Mouse (Mus musculus) G1E (cell line): ENCODE measurements around the gene Sdr9c7. TPM values are rescaled to one million over a fixed set of nuclear protein-coding genes. Genes with fewer than 3 reads are reported as not detected.
"Not testable (repeated sequence)": the region's sequence is repeated elsewhere in the genome, so short reads cannot be mapped to it uniquely, and the experiment has no call there.

Experiments used
- ATAC-seq: 2 replicates; pipeline ENCODE4 v1.8.0; 2016; ENCODE audit warnings: mild to moderate bottlenecking; ENCODE audit not compliant: insufficient number of reproducible peaks, poor library complexity, low FRiP score, severe bottlenecking; ENCODE audit errors: extremely low read depth
- DNase-seq: peaks from one replicate; pipeline ENCODE4 v3.0.0; 2012; ENCODE audit warnings: low spot score
- H3K27me3 ChIP-seq: 2 replicates; pipeline ENCODE4 v1.6.1; 2012; ENCODE audit warnings: mild to moderate bottlenecking, low read length, inconsistent platforms; ENCODE audit not compliant: insufficient read depth
- H3K36me3 ChIP-seq: replicated peaks from 2 replicates; pipeline ENCODE3; 2012; ENCODE audit warnings: mild to moderate bottlenecking, inconsistent platforms
- H3K4me1 ChIP-seq: 2 replicates; pipeline ENCODE4 v1.6.1; 2012; ENCODE audit warnings: low read depth, low read length, inconsistent platforms, mixed read lengths; ENCODE audit not compliant: insufficient read depth
- H3K4me3 ChIP-seq: 2 replicates; pipeline ENCODE4 v1.5.1; 2012; ENCODE audit warnings: low read depth, mild to moderate bottlenecking, inconsistent platforms, low read length, moderate library complexity, mixed read lengths
- H3K9me3 ChIP-seq: replicated peaks from 2 replicates; pipeline ENCODE4 v1.6.1; 2012; ENCODE audit warnings: inconsistent platforms
- CTCF ChIP-seq: IDR thresholded peaks from 2 replicates; pipeline ENCODE4 v1.5.1; 2012; ENCODE audit warnings: low read depth, low read length, inconsistent platforms, mixed read lengths
- GATA1 ChIP-seq: IDR thresholded peaks from 2 replicates; pipeline ENCODE4 v1.6.1; 2012; ENCODE audit warnings: borderline replicate concordance, low read length, inconsistent platforms, mixed read lengths
- GATA2 ChIP-seq: IDR thresholded peaks from 2 replicates; pipeline ENCODE4 v1.6.1; 2012; ENCODE audit warnings: low read depth, low read length, inconsistent platforms, borderline replicate concordance
- POLR2AphosphoS5 ChIP-seq: IDR thresholded peaks from 2 replicates; pipeline ENCODE4 v1.6.1; 2012; ENCODE audit warnings: low read depth, low read length, inconsistent platforms; ENCODE audit not compliant: insufficient replicate concordance
- TAL1 ChIP-seq: conservative IDR thresholded peaks from 2 replicates; pipeline ENCODE4 v1.6.1; 2012; ENCODE audit warnings: low read depth, low read length, inconsistent platforms, mixed read lengths
- polyA plus RNA-seq: library from polyadenylated mRNA; stranded (reverse); fragments of >175 nt; gene quantifications from 2 replicates; pipeline ENCODE4 v1.2.3, GENCODE M21; 2012
- total RNA-seq, 2 experiments: library from RNA; stranded (forward) in 1 of 2; stranded (reverse) in 1 of 2; fragments of 200-1000 nt in 1 of 2; fragments of >200 nt in 1 of 2; fragmentation: Nextera tagmentation in 1 of 2; gene quantifications; 2 replicates each; pipeline ENCODE4 v1.2.3; 2014 to 2017

The Sdr9c7 gene
- total and polyA plus RNA-seq, 3 experiments: 0.05 TPM; not detected in 2

DNA sequence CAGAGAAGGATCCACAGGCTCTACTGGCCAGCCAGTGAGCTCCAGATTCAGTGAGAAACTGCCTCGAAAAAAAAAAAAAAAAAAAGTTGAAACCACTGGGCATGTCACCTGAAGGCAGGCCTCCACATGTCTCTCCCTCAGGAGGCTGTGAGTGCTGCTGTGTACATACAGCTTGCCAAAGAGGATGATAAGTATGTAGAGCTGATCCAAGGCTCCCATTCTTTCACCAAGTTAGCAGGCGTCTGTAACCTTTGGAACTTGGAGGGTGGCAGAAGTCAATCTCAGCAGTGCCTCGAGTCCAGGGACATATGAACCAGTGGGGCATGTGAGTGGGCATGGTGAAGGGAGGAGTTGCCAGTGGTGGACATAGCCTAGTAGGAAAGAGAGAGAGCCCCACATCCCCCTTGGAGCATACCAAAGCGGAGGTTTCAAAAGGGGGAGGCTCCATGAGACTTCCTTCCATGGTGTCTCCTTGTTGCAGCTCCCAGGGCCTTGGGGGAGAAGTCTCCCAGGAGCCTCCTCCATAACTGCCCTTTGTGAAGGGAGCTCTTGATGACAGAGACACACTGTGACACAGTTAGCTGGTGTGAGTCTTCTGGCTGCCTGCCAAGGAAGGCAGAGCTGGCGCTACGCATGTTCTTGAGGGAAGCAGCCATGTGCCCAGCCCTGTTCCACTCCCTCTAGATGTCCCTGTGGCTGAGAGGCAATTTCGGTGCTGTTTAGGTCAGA lies 6.6 kb downstream of the Sdr9c7 start:
- Histone ChIP-seq H3K4me1 (no peaks in the 10 kb centered on the region), H3K36me3 (no peaks in the 10 kb centered on the region), H3K27me3 (peaks cover 15% of the 10 kb centered on the region), H3K4me3 (no peak overlapping the region), H3K9me3 (no peaks in the 10 kb centered on the region)
- TF ChIP-seq GATA1 (no peak), GATA2 (no peak), POLR2AphosphoS5 (no peak), TAL1 (no peak), CTCF (no peak)
- DNase-seq (no peak), ATAC-seq (no peak)

DNA sequence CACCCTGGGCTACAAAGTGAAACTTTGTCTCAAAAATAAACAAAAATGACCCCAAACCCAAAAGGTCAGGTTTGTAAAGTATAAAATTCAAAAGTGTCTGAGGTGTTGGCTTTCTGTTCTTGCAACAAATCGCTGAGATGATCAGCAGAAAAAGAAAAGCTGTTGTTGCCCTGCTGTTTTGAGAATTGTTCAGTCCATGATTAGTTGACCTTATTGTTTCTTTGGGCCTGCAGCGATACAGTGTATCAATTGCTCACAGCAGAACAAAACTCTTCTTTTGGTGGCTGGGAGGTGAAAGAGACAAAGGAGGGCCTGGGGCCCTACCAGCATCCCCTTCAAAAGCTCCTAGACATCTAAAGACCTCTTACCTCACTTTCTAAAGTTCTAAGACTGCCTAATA lies 7.8 kb downstream of the Sdr9c7 start:
- TF ChIP-seq CTCF (no peak), GATA2 (no peak), GATA1 (no peak), POLR2AphosphoS5 (no peak), TAL1 (no peak)
- no peak overlapping the region for H3K4me3 ChIP-seq

DNA sequence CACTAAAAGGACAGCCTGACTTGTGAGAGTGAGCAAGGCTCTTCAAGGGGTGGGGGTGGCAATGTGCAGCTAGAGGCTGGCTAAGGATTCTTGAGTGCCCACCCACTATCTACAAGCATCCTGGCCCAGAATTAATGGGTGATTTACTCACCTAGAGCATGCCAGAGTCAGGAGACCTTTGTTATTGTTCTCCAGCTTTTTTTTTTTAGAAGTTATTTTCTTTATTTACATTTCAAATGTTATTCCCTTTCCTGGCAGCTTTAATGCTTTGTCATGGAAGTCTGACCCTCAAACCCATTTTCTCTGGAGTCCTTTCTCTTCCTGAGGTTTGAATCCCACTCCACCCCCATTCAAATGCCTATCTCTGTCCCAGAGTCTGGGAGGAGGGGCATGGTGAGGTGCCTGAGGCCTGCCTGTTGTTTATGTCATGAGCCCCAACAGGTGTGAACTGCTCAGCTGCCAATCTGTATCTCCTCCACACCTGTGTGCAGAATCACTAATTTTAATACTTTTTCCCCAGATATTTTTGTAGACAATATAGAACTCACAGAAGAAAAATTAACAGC lies 9.2 kb downstream of the Sdr9c7 start:
- Histone ChIP-seq H3K27me3 (peaks cover 3% of the 10 kb centered on the region; the same call in 1 of the 2 replicates), H3K4me1 (no peaks in the 10 kb centered on the region), H3K36me3 (no peaks in the 10 kb centered on the region), H3K4me3 (no peak overlapping the region), H3K9me3 (no peaks in the 10 kb centered on the region)
- no peak for TF ChIP-seq GATA1
- no peak for ATAC-seq
- no peak for DNase-seq

More for the DNA sequence above, 7.8 kb downstream of the Sdr9c7 start:
- ATAC-seq: no peak
- no peaks in the 10 kb centered on the region for H3K4me1 ChIP-seq
- peaks cover 9% of the 10 kb centered on the region; the same call in 1 of the 2 replicates for H3K27me3 ChIP-seq
- no peaks in the 10 kb centered on the region for H3K36me3 ChIP-seq
- H3K9me3 ChIP-seq: no peaks in the 10 kb centered on the region
- DNase-seq: no peak

DNA sequence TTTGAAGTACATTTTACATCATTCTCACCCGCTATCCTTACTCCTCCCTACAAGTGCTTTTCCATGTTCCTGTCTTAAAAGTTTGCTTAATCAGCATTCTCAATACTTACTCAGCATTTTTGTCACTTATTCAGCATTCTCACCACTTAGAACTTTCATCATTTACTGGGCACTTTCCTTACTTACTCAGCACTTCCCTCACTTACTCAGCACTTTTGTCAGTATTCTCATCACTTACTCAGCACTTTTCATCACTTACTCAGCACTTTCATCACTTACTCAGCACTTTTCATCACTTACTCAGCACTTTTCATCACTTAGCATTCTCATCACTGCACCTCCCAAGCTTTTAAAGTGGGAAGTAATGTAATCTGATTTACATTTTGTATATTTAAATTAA lies 17.3 kb downstream of the Sdr9c7 start:
- Histone ChIP-seq H3K4me3 (no peak overlapping the region), H3K4me1 (peaks cover 6% of the 10 kb centered on the region), H3K27me3 (peaks cover 3% of the 10 kb centered on the region; the same call in 1 of the 2 replicates), H3K36me3 (no peaks in the 10 kb centered on the region), H3K9me3 (no peaks in the 10 kb centered on the region)
- DNase-seq: no peak
- ATAC-seq: no peak
- no peak for TF ChIP-seq GATA2
- TF ChIP-seq POLR2AphosphoS5: no peak
- TF ChIP-seq CTCF: no peak

DNA sequence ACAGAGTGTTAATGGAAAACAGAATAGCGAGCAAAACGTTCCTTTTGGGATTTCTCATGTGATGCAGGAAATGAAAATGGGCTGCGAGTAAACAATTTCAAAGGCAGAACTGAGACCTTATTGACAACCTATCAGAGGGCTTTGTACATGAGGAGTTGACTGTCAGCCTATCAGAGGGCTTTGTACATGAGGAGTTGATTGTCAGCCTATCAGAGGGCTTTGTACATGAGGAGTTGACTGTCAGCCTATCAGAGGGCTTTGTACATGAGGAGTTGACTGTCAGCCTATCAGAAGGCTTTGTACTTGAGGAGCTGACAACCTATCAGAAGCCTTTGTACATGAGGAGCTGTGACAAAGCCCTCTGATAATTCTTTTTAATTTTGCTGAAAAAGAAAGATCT lies 18.9 kb downstream of the Sdr9c7 start:
- DNase-seq, ATAC-seq, H3K4me3 ChIP-seq, H3K9me3 ChIP-seq, H3K27me3 ChIP-seq, H3K36me3 ChIP-seq, H3K4me1 ChIP-seq: not testable (repeated sequence)

DNA sequence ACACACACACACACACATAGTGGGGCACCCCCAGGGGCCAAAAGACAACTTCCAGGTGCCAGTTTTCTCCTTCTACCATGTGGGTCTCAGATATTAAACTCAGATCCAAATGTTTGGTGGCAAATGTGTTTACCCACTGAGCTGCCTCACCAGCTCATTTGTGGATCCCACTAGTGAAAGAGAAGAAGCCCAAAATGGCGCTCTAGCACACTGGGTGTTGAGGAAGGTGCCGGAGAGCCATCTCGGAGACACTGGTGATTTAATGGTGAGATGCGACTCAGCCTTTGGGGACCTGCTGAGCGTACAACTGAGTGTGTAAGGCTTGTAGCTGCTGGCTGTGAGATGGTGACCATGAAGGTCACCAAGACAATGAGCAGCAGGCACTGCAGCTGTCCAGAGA lies 19.3 kb downstream of the Sdr9c7 start:
- H3K4me1 ChIP-seq: peaks cover 6% of the 10 kb centered on the region
- peaks cover 3% of the 10 kb centered on the region; the same call in 1 of the 2 replicates for H3K27me3 ChIP-seq
- ATAC-seq (no peak), DNase-seq (no peak)
- TF ChIP-seq TAL1 (no peak), CTCF (no peak), GATA2 (no peak), GATA1 (no peak), POLR2AphosphoS5 (no peak)
- no peaks in the 10 kb centered on the region for H3K9me3 ChIP-seq
- H3K36me3 ChIP-seq: no peaks in the 10 kb centered on the region
- no peak overlapping the region for H3K4me3 ChIP-seq

DNA sequence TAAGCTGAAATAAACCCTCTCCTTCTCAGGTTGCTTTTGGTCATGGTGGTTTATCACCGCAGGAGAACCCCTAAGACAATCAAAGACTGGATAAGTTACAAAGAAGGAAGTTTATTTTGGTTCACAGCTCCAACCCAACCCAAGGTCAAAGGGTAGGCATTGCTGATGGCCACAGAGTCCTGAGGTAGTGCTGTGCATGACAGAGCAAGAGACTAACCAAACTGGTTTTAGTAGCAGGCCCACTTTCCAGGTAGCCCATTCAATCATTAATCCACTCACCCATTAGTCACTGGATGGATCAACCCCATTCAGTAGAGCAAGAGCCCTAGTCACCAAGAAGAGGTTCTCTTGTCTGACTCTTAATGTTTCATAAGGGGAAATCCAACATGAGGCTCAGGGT lies 23.9 kb downstream of the Sdr9c7 start:
- DNase-seq (no peak), ATAC-seq (no peak)
- TF ChIP-seq GATA1: no peak
- TF ChIP-seq TAL1: no peak
- no peak for TF ChIP-seq GATA2
- no peak for TF ChIP-seq POLR2AphosphoS5
- TF ChIP-seq CTCF: no peak
- peaks cover 6% of the 10 kb centered on the region for H3K4me1 ChIP-seq
- no peaks in the 10 kb centered on the region for H3K9me3 ChIP-seq
- no peaks in the 10 kb centered on the region for H3K36me3 ChIP-seq
- peaks cover 6% of the 10 kb centered on the region for H3K27me3 ChIP-seq
- H3K4me3 ChIP-seq: no peak overlapping the region
